Mouse (Mus musculus): Measurements from ENCODE around the gene Olfr958. TPM values are rescaled to one million over a fixed set of nuclear protein-coding genes. Genes with fewer than 3 reads are reported as not detected.

Olfr958 gene
- polyA plus RNA-seq, 1 experiment from 2014 or later, result not detected

GRCm38 (mm10) chr9:39518595-39518994 lies 35.3 kb downstream of the Olfr958 start:
- no peak overlapping the region for H3K4me3 ChIP-seq (ENCODE audit: low read length)
- H3K9ac ChIP-seq (ENCODE audit: low read length), result no peak overlapping the region
- H3K27ac ChIP-seq (ENCODE audit: low read length), result no peak overlapping the region
- no peak overlapping the region for H3K4me2 ChIP-seq (ENCODE audit: low read depth, low read length)
- no peaks in the 10 kb centered on the region for H3K4me1 ChIP-seq (replicated peaks; ENCODE audit: control insufficient read depth, insufficient read depth, low read length)
- no peak for ATAC-seq (ENCODE audit: low read depth)
- no peaks in the 10 kb centered on the region for H3K36me3 ChIP-seq (ENCODE audit: control insufficient read depth, insufficient read depth, low read length)
- no peaks in the 10 kb centered on the region for H3K9me3 ChIP-seq (ENCODE audit: control insufficient read depth, low read length)
- H3K27me3 ChIP-seq (ENCODE audit: control insufficient read depth, insufficient read depth, low read depth, low read length), result no peaks in the 10 kb centered on the region

GRCm38 (mm10) chr9:39515531-39515930 lies 38.3 kb downstream of the Olfr958 start, which contains the start of gene Olfr957:
TSS of gene Olfr957 (minus strand) at chr9:39515809.
- Histone ChIP-seq H3K27ac (ENCODE audit: low read length) (no peak within 1 kb of the TSS), H3K4me3 (ENCODE audit: low read length) (no peak within 1 kb of the TSS), H3K4me1 (replicated peaks; ENCODE audit: control insufficient read depth, insufficient read depth, low read length) (no peaks in the 10 kb centered on the region), H3K9me3 (ENCODE audit: control insufficient read depth, low read length) (no peaks in the 10 kb centered on the region), H3K4me2 (ENCODE audit: low read depth, low read length) (no peak within 1 kb of the TSS), H3K36me3 (ENCODE audit: control insufficient read depth, insufficient read depth, low read length) (no peaks in the 10 kb centered on the region), H3K9ac (ENCODE audit: low read length) (no peak within 1 kb of the TSS), H3K27me3 (ENCODE audit: control insufficient read depth, insufficient read depth, low read depth, low read length) (no peaks in the 10 kb centered on the region)
- no peak for ATAC-seq (ENCODE audit: low read depth)
- 44% methylated on average over 3 of the region's 3 CpGs for WGBS

GRCm38 (mm10) chr9:39509412-39509811 lies 44.4 kb downstream of the Olfr958 start:
- 73% methylated on average over 9 of the region's 9 CpGs for WGBS
- ATAC-seq (ENCODE audit: low read depth), result no peak
- Histone ChIP-seq H3K9ac (ENCODE audit: low read length) (no peak overlapping the region), H3K27ac (ENCODE audit: low read length) (no peak overlapping the region), H3K9me3 (ENCODE audit: control insufficient read depth, low read length) (no peaks in the 10 kb centered on the region), H3K4me1 (replicated peaks; ENCODE audit: control insufficient read depth, insufficient read depth, low read length) (no peaks in the 10 kb centered on the region), H3K4me3 (ENCODE audit: low read length) (no peak overlapping the region), H3K27me3 (ENCODE audit: control insufficient read depth, insufficient read depth, low read depth, low read length) (no peaks in the 10 kb centered on the region), H3K36me3 (ENCODE audit: control insufficient read depth, insufficient read depth, low read length) (no peaks in the 10 kb centered on the region), H3K4me2 (ENCODE audit: low read depth, low read length) (no peak overlapping the region)

GRCm38 (mm10) chr9:39508998-39509397 lies 44.9 kb downstream of the Olfr958 start:
- Histone ChIP-seq H3K4me1 (replicated peaks; ENCODE audit: control insufficient read depth, insufficient read depth, low read length) (no peaks in the 10 kb centered on the region), H3K4me2 (ENCODE audit: low read depth, low read length) (no peak overlapping the region), H3K9ac (ENCODE audit: low read length) (no peak overlapping the region), H3K36me3 (ENCODE audit: control insufficient read depth, insufficient read depth, low read length) (no peaks in the 10 kb centered on the region), H3K4me3 (ENCODE audit: low read length) (no peak overlapping the region), H3K27ac (ENCODE audit: low read length) (no peak overlapping the region), H3K9me3 (ENCODE audit: control insufficient read depth, low read length) (no peaks in the 10 kb centered on the region), H3K27me3 (ENCODE audit: control insufficient read depth, insufficient read depth, low read depth, low read length) (no peaks in the 10 kb centered on the region)
- no peak for ATAC-seq (ENCODE audit: low read depth)
- 8% methylated on average over 6 of the region's 6 CpGs for WGBS

Other genes starting within 250 kb of the Olfr958 start
- gene Olfr948, start 228.0 kb downstream of the Olfr958 start, polyA plus RNA-seq (2015; fragmentation: Nextera tagmentation; extraction: Ambion mirVana), result not detected in 2 replicates
- not detected in 2 replicates for gene Olfr951, start 166.6 kb downstream of the Olfr958 start, polyA plus RNA-seq (2015; fragmentation: Nextera tagmentation; extraction: Ambion mirVana)
- not detected in 2 replicates for gene Olfr952, start 126.9 kb downstream of the Olfr958 start, polyA plus RNA-seq (2015; fragmentation: Nextera tagmentation; extraction: Ambion mirVana)
- gene Olfr954, start 97.4 kb downstream of the Olfr958 start, polyA plus RNA-seq (2015; fragmentation: Nextera tagmentation; extraction: Ambion mirVana), result not detected in 2 replicates
- gene Olfr955, start 82.1 kb downstream of the Olfr958 start, polyA plus RNA-seq (2015; fragmentation: Nextera tagmentation; extraction: Ambion mirVana), result not detected in 2 replicates
- gene Olfr44, start 60.1 kb downstream of the Olfr958 start, polyA plus RNA-seq (2015; fragmentation: Nextera tagmentation; extraction: Ambion mirVana), result not detected in 2 replicates
- not detected in 2 replicates for gene Olfr957, start 38.2 kb downstream of the Olfr958 start, polyA plus RNA-seq (2015; fragmentation: Nextera tagmentation; extraction: Ambion mirVana)
- not detected in 2 replicates for gene Olfr959, start 21.5 kb upstream of the Olfr958 start, polyA plus RNA-seq (2015; fragmentation: Nextera tagmentation; extraction: Ambion mirVana)
- 7.8 and 9.6 TPM in 2 replicates for gene AW551984, start 50.3 kb upstream of the Olfr958 start, polyA plus RNA-seq (2015; fragmentation: Nextera tagmentation; extraction: Ambion mirVana)
- not detected in 2 replicates for gene Olfr148, start 56.6 kb upstream of the Olfr958 start, polyA plus RNA-seq (2015; fragmentation: Nextera tagmentation; extraction: Ambion mirVana)
- gene Olfr960, start 67.3 kb upstream of the Olfr958 start, polyA plus RNA-seq (2015; fragmentation: Nextera tagmentation; extraction: Ambion mirVana), result not detected in 2 replicates
- not detected in 2 replicates for gene Olfr961, start 91.0 kb upstream of the Olfr958 start, polyA plus RNA-seq (2015; fragmentation: Nextera tagmentation; extraction: Ambion mirVana)
- not detected in 2 replicates for gene Olfr963, start 113.2 kb upstream of the Olfr958 start, polyA plus RNA-seq (2015; fragmentation: Nextera tagmentation; extraction: Ambion mirVana)
- gene Olfr149, start 153.1 kb upstream of the Olfr958 start, polyA plus RNA-seq (2015; fragmentation: Nextera tagmentation; extraction: Ambion mirVana), result not detected in 2 replicates
- not detected in 2 replicates for gene Olfr965, start 157.3 kb upstream of the Olfr958 start, polyA plus RNA-seq (2015; fragmentation: Nextera tagmentation; extraction: Ambion mirVana)
- gene Olfr150, start 176.9 kb upstream of the Olfr958 start, polyA plus RNA-seq (2015; fragmentation: Nextera tagmentation; extraction: Ambion mirVana), result not detected in 2 replicates
- not detected in 2 replicates for gene Olfr967, start 192.2 kb upstream of the Olfr958 start, polyA plus RNA-seq (2015; fragmentation: Nextera tagmentation; extraction: Ambion mirVana)
- not detected in 2 replicates for gene Olfr968, start 229.2 kb upstream of the Olfr958 start, polyA plus RNA-seq (2015; fragmentation: Nextera tagmentation; extraction: Ambion mirVana)
- gene Olfr969, start 236.9 kb upstream of the Olfr958 start, polyA plus RNA-seq (2015; fragmentation: Nextera tagmentation; extraction: Ambion mirVana), result not detected in 2 replicates

Measured in lung, embryonic 16.5 days (tissue).